Mouse (Mus musculus): ENCODE measurements around the gene Ptpn6. TPM values are rescaled to one million over a fixed set of nuclear protein-coding genes. Genes with fewer than 3 reads are reported as not detected.

Gene Ptpn6
- polyA plus RNA-seq, 1 experiment from 2014 or later, result 12.9 TPM

GRCm38 (mm10) chr6:124724472-124724871, 14.0 kb downstream of the Ptpn6 start:
- ATAC-seq (ENCODE audit: low FRiP score, low TSS enrichment), result no peak

DNA sequence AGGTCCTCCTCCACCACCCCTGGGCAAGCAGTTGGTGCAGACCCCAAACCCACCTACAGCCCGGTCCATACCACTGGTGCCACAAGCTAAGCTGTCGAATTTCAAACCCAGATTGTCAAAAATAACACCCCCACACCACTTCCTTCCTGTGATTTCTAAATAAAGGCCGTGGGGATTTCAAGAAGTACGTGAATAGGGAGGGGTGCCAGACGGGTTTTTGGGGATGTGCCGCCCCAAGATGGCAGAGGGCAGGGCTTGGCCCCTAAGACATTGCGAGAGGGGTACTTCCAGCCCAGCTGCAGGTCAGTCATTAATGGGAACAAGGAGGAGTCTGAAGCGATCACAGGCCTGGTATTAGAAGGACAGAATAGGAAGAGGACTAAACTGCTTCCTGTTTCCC, 15.0 kb downstream of the Ptpn6 start:
- WGBS, result 79% methylated on average over 8 of the region's 8 CpGs
- no peaks in the 10 kb centered on the region for H3K36me3 ChIP-seq (ENCODE audit: control insufficient read depth, insufficient read depth, low read length)
- no peaks in the 10 kb centered on the region for H3K9me3 ChIP-seq (ENCODE audit: control insufficient read depth, low read length)
- H3K27ac ChIP-seq (ENCODE audit: low read depth, low read length), result no peak overlapping the region
- no peak overlapping the region for H3K4me2 ChIP-seq (replicated peaks; ENCODE audit: low read depth, low read length)
- no peak for ATAC-seq (ENCODE audit: low FRiP score, low TSS enrichment)
- H3K27me3 ChIP-seq (ENCODE audit: control insufficient read depth, insufficient read depth, low read length), result no peaks in the 10 kb centered on the region
- H3K4me1 ChIP-seq (ENCODE audit: control insufficient read depth, insufficient read depth, low read length), result no peaks in the 10 kb centered on the region
- no peak overlapping the region for H3K4me3 ChIP-seq (ENCODE audit: low read length)
- H3K9ac ChIP-seq (ENCODE audit: low read depth, low read length), result no peak overlapping the region

More at GRCm38 (mm10) chr6:124724472-124724871, 14.0 kb downstream of the Ptpn6 start:
- WGBS, result 90% methylated on average over 10 of the region's 10 CpGs
- Histone ChIP-seq H3K27ac (ENCODE audit: low read depth, low read length) (no peak overlapping the region), H3K27me3 (ENCODE audit: control insufficient read depth, insufficient read depth, low read length) (no peaks in the 10 kb centered on the region), H3K9ac (ENCODE audit: low read depth, low read length) (no peak overlapping the region), H3K4me1 (ENCODE audit: control insufficient read depth, insufficient read depth, low read length) (no peaks in the 10 kb centered on the region), H3K9me3 (ENCODE audit: control insufficient read depth, low read length) (no peaks in the 10 kb centered on the region), H3K4me3 (ENCODE audit: low read length) (no peak overlapping the region), H3K4me2 (replicated peaks; ENCODE audit: low read depth, low read length) (no peak overlapping the region), H3K36me3 (ENCODE audit: control insufficient read depth, insufficient read depth, low read length) (no peaks in the 10 kb centered on the region)

DNA sequence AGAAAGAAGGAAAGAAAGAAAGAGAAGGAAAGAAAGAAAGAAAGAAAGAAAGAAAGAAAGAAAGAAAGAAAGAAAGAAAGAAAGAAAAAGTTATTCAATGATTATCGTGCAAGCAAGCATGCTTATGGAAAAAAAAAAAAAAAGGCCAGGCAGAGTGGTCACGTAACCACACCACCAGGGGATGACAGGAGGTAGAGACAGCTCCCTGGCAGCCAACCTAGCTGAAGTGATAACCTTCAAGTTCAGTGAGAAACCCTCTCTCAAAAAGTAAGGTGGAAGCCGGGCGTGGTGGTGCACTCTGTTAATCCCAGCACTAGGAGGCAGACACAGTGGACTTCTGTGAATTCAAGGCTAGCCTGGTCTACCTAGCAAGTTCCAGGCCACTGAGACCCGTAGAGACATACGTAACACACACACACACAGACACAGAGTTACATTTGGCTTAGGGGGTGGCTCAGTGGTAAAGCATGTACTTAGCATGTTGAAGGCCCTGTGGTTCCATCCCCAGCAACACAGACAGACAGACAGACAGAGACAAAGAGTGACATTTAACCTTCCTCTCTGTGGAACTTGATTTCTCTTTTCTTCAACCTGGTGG, 15.5 kb downstream of the Ptpn6 start:
- Histone ChIP-seq H3K4me2 (replicated peaks; ENCODE audit: low read depth, low read length) (no peak overlapping the region), H3K9me3 (ENCODE audit: control insufficient read depth, low read length) (no peaks in the 10 kb centered on the region), H3K27me3 (ENCODE audit: control insufficient read depth, insufficient read depth, low read length) (no peaks in the 10 kb centered on the region), H3K27ac (ENCODE audit: low read depth, low read length) (no peak overlapping the region), H3K4me3 (ENCODE audit: low read length) (no peak overlapping the region), H3K9ac (ENCODE audit: low read depth, low read length) (no peak overlapping the region), H3K36me3 (ENCODE audit: control insufficient read depth, insufficient read depth, low read length) (no peaks in the 10 kb centered on the region), H3K4me1 (ENCODE audit: control insufficient read depth, insufficient read depth, low read length) (no peaks in the 10 kb centered on the region)
- no peak for ATAC-seq (ENCODE audit: low FRiP score, low TSS enrichment)
- 92% methylated on average over 6 of the region's 6 CpGs for WGBS

- Histone ChIP-seq H3K9ac (ENCODE audit: low read depth, low read length) (peak overlapping the region; percentile 53; the same call in 1 of the 2 replicates), H3K27me3 (ENCODE audit: control insufficient read depth, insufficient read depth, low read length) (no peaks in the 10 kb centered on the region), H3K27ac (ENCODE audit: low read depth, low read length) (no peak overlapping the region), H3K36me3 (ENCODE audit: control insufficient read depth, insufficient read depth, low read length) (peaks cover 18% of the 10 kb centered on the region), H3K9me3 (ENCODE audit: control insufficient read depth, low read length) (no peaks in the 10 kb centered on the region), H3K4me2 (replicated peaks; ENCODE audit: low read depth, low read length) (no peak overlapping the region), H3K4me1 (ENCODE audit: control insufficient read depth, insufficient read depth, low read length) (no peaks in the 10 kb centered on the region), H3K4me3 (ENCODE audit: low read length) (no peak overlapping the region)
- no peak for ATAC-seq (ENCODE audit: low FRiP score, low TSS enrichment)
- 68% methylated on average over 11 of the region's 11 CpGs for WGBS
These were observed 17.6 kb downstream of the Ptpn6 start for GRCm38 (mm10) chr6:124720904-124721303.

GRCm38 (mm10) chr6:124719354-124719978, 19.0 kb downstream of the Ptpn6 start:
- Histone ChIP-seq H3K4me1 (ENCODE audit: control insufficient read depth, insufficient read depth, low read length) (no peaks in the 10 kb centered on the region), H3K4me2 (replicated peaks; ENCODE audit: low read depth, low read length) (peak overlapping the region; percentile 31), H3K4me3 (ENCODE audit: low read length) (peak overlapping the region; percentile 38), H3K27me3 (ENCODE audit: control insufficient read depth, insufficient read depth, low read length) (no peaks in the 10 kb centered on the region), H3K27ac (ENCODE audit: low read depth, low read length) (peak overlapping the region; percentile 65; the same call in 1 of the 2 replicates), H3K9me3 (ENCODE audit: control insufficient read depth, low read length) (no peaks in the 10 kb centered on the region), H3K9ac (ENCODE audit: low read depth, low read length) (peak overlapping the region; percentile 53; the same call in 1 of the 2 replicates), H3K36me3 (ENCODE audit: control insufficient read depth, insufficient read depth, low read length) (peaks cover 33% of the 10 kb centered on the region)
- WGBS, result 61% methylated on average over 7 of the region's 7 CpGs
- no peak for ATAC-seq (ENCODE audit: low FRiP score, low TSS enrichment)

- Histone ChIP-seq H3K36me3 (ENCODE audit: control insufficient read depth, insufficient read depth, low read length) (peaks cover 40% of the 10 kb centered on the region), H3K4me3 (ENCODE audit: low read length) (peak overlapping the region; percentile 38), H3K4me1 (ENCODE audit: control insufficient read depth, insufficient read depth, low read length) (peaks cover 3% of the 10 kb centered on the region), H3K27ac (ENCODE audit: low read depth, low read length) (peak overlapping the region; percentile 65), H3K4me2 (replicated peaks; ENCODE audit: low read depth, low read length) (peak overlapping the region; percentile 31; the same call in 1 of the 2 replicates), H3K9ac (ENCODE audit: low read depth, low read length) (peak overlapping the region; percentile 53), H3K9me3 (ENCODE audit: control insufficient read depth, low read length) (no peaks in the 10 kb centered on the region), H3K27me3 (ENCODE audit: control insufficient read depth, insufficient read depth, low read length) (no peaks in the 10 kb centered on the region)
- WGBS, result 66% methylated on average over 15 of the region's 16 CpGs
- ATAC-seq (ENCODE audit: low FRiP score, low TSS enrichment), result peak; percentile 20; the same call in 1 of the 2 replicates
These were observed 19.8 kb downstream of the Ptpn6 start for GRCm38 (mm10) chr6:124718703-124719102.

GRCm38 (mm10) chr6:124717968-124718367, 20.5 kb downstream of the Ptpn6 start:
- Histone ChIP-seq H3K27ac (ENCODE audit: low read depth, low read length) (no peak overlapping the region), H3K9me3 (ENCODE audit: control insufficient read depth, low read length) (no peaks in the 10 kb centered on the region), H3K36me3 (ENCODE audit: control insufficient read depth, insufficient read depth, low read length) (peaks cover 41% of the 10 kb centered on the region), H3K27me3 (ENCODE audit: control insufficient read depth, insufficient read depth, low read length) (no peaks in the 10 kb centered on the region), H3K4me1 (ENCODE audit: control insufficient read depth, insufficient read depth, low read length) (peaks cover 10% of the 10 kb centered on the region), H3K4me3 (ENCODE audit: low read length) (peak overlapping the region; percentile 38), H3K9ac (ENCODE audit: low read depth, low read length) (peak overlapping the region; percentile 53), H3K4me2 (replicated peaks; ENCODE audit: low read depth, low read length) (peak overlapping the region; percentile 23)
- WGBS, result 70% methylated on average over 13 of the region's 13 CpGs
- no peak for ATAC-seq (ENCODE audit: low FRiP score, low TSS enrichment)

GRCm38 (mm10) chr6:124716864-124717490, 21.5 kb downstream of the Ptpn6 start:
- no peak overlapping the region for H3K27ac ChIP-seq (ENCODE audit: low read depth, low read length)
- peaks cover 41% of the 10 kb centered on the region for H3K36me3 ChIP-seq (ENCODE audit: control insufficient read depth, insufficient read depth, low read length)
- ATAC-seq (ENCODE audit: low FRiP score, low TSS enrichment), result no peak
- peak overlapping the region; percentile 18; the same call in 1 of the 2 replicates for H3K9ac ChIP-seq (ENCODE audit: low read depth, low read length)
- peaks cover 11% of the 10 kb centered on the region for H3K4me1 ChIP-seq (ENCODE audit: control insufficient read depth, insufficient read depth, low read length)
- H3K4me2 ChIP-seq (replicated peaks; ENCODE audit: low read depth, low read length), result peak overlapping the region; percentile 23; the same call in 1 of the 2 replicates
- no peaks in the 10 kb centered on the region for H3K9me3 ChIP-seq (ENCODE audit: control insufficient read depth, low read length)
- no peaks in the 10 kb centered on the region for H3K27me3 ChIP-seq (ENCODE audit: control insufficient read depth, insufficient read depth, low read length)
- 69% methylated on average over 20 of the region's 20 CpGs for WGBS
- H3K4me3 ChIP-seq (ENCODE audit: low read length), result no peak overlapping the region; the same call in 1 of the 2 replicates

GRCm38 (mm10) chr6:124712918-124713317, 25.6 kb downstream of the Ptpn6 start:
- Histone ChIP-seq H3K27ac (ENCODE audit: low read depth, low read length) (peak overlapping the region; percentile 87; the same call in 1 of the 2 replicates), H3K9ac (ENCODE audit: low read depth, low read length) (peak overlapping the region; percentile 88), H3K4me3 (ENCODE audit: low read length) (peak overlapping the region; percentile 68), H3K36me3 (ENCODE audit: control insufficient read depth, insufficient read depth, low read length) (peaks cover 56% of the 10 kb centered on the region), H3K4me2 (replicated peaks; ENCODE audit: low read depth, low read length) (peak overlapping the region; percentile 90), H3K9me3 (ENCODE audit: control insufficient read depth, low read length) (no peaks in the 10 kb centered on the region), H3K4me1 (ENCODE audit: control insufficient read depth, insufficient read depth, low read length) (peaks cover 24% of the 10 kb centered on the region), H3K27me3 (ENCODE audit: control insufficient read depth, insufficient read depth, low read length) (no peaks in the 10 kb centered on the region)
- ATAC-seq (ENCODE audit: low FRiP score, low TSS enrichment), result no peak
- WGBS, result 13% methylated on average over 11 of the region's 11 CpGs
